Comparison of ENCODE assay signal across 16 mouse cellular contexts in genomic region chr19:9123986-9124385, GRCm38 (mm10). TPM values are rescaled to one million over a fixed set of nuclear protein-coding genes. Genes with fewer than 3 reads are reported as not detected.
A peak's percentile ranks its signal among the peaks of the same experiment; 100 is the strongest.
DNase-seq lines count a peak whose midpoint lies in the region; TF ChIP-seq lines count a peak whose summit lies in the region.
"Not testable (repeated sequence)": the region's sequence is repeated elsewhere in the genome, so short reads cannot be mapped to it uniquely, and the experiment has no call there.
"Had no signal": no experiment of that assay in that cellular context is flagged by ENCODE, and none has a peak within 500 bp of the region (broad histone marks: within the 10 kb centered on the region; RNA-seq: fewer than 3 reads in every experiment).

No protein-coding gene starts in this region.

- not testable (repeated sequence) for TF ChIP-seq CTCF in CH12.LX (conservative IDR thresholded peaks at IDR 0.05 in 1 of 2, IDR thresholded peaks at IDR 0.05 in 1 of 2; ENCODE audit: low read depth in 2 of 2, low read length in 2 of 2)

- TF ChIP-seq POLR2A in CH12.LX (IDR thresholded peaks at IDR 0.05; ENCODE audit: low read depth, low read length): not testable (repeated sequence)

- in situ Hi-C loops in CH12.LX (cut with MboI; ENCODE audit: low pct_ligation_motif_present, low pct_unique_long_range_greater_than_20kb, low sequenced_read_pairs): loop anchor here (25.0 kb wide), 1 partner anchor 387 kb away; the partner anchor contains the start of genes 1700092M07Rik, Stx5a and Wdr74

- TF ChIP-seq EP300 in CH12.LX (IDR thresholded peaks at IDR 0.05; ENCODE audit: low read length): peak; percentile 77

- peaks cover 6 to 13% of the 10 kb centered on the region in 2 experiments for H3K4me1 ChIP-seq in CH12.LX (ENCODE audit: control insufficient read depth in 1 of 2, insufficient read depth in 2 of 2)

- H3K4me2 ChIP-seq in CH12.LX (ENCODE audit: insufficient read depth, low read depth, poor library complexity, severe bottlenecking): not testable (repeated sequence)

- not testable (repeated sequence) for H3K79me2 ChIP-seq in CH12.LX (replicated peaks; ENCODE audit: control insufficient read depth, extremely low read depth, insufficient read depth, poor library complexity, severe bottlenecking)

- dilution Hi-C loops in CH12.LX (cut with MboI; ENCODE audit: extremely low pct_ligation_motif_present, extremely low pct_unique_long_range_greater_than_20kb, low sequenced_read_pairs): not testable (repeated sequence)

- peaks cover 12 to 32% of the 10 kb centered on the region in 2 experiments for H3K36me3 ChIP-seq in CH12.LX (replicated peaks in 1 of 2; ENCODE audit: control insufficient read depth in 1 of 2, insufficient read depth in 1 of 2, low read length in 1 of 2)

- not testable (repeated sequence) for TF ChIP-seq RAD21 in CH12.LX (IDR thresholded peaks at IDR 0.05; ENCODE audit: low read depth, low read length)

- H3K27me3 ChIP-seq in CH12.LX (replicated peaks): not testable (repeated sequence)

- not testable (repeated sequence) for H3K9ac ChIP-seq in CH12.LX (ENCODE audit: insufficient read depth, low read depth)

- DNase-seq in CH12.LX (ENCODE audit: extremely low read depth): not testable (repeated sequence)
- peak; percentile 35 for DNase-seq in induced T-regulatory cell, adult 2 months (ENCODE audit: low read depth)

- H3K27ac ChIP-seq in CH12.LX (ENCODE audit: insufficient read depth, low read depth): not testable (repeated sequence)

- H3K4me3 ChIP-seq in CH12.LX (replicated peaks in 1 of 3; ENCODE audit: low read depth in 2 of 3, low read length in 2 of 3, poor library complexity in 1 of 3): not testable (repeated sequence)

- H3K9me3 ChIP-seq in CH12.LX (replicated peaks; ENCODE audit: low read length): not testable (repeated sequence)

TF ChIP-seq in CH12.LX, 34 proteins besides CTCF, POLR2A, EP300 and RAD21:
- TF ChIP-seq JUN (IDR thresholded peaks at IDR 0.05; ENCODE audit: insufficient read depth, low read depth, low read length): peak; percentile 64
- 0 out of 2 replicates have a peak, but pooled peaks have one; percentile 30 for TF ChIP-seq IRF4 (IDR thresholded peaks at IDR 0.05; ENCODE audit: low read depth, low read length)

RNA-seq across cellular contexts. Expression of gene Asrgl1, which starts 11.4 kb away (rescaled TPM):
- total RNA-seq in CH12.LX (2012; rRNA removed) (20.1 and 25.1 TPM in 2 replicates), CH12.LX (2014; rRNA removed) (15.4 and 15.6 TPM in 2 replicates)
- 36.2 and 47.8 TPM in 2 replicates for polyA plus RNA-seq in CH12.LX (2012; ENCODE audit: insufficient read length, low read depth)

RNA-seq across cellular contexts. Expression of gene Scgb1a1, which starts 36.2 kb away (rescaled TPM):
- total RNA-seq in CH12.LX (2012; rRNA removed) (not detected in 2 replicates), CH12.LX (2014; rRNA removed) (not detected in 2 replicates)
- polyA plus RNA-seq in CH12.LX (2012; ENCODE audit: insufficient read length, low read depth): not detected in 2 replicates
- total RNA-seq: adrenal gland, adult 18-20 months; adrenal gland, adult 2 months; adrenal gland, postnatal 25 days; adrenal gland, postnatal 36 days; adrenal gland, postnatal 4 days; ES-E14; G1E; MEL had no signal
- polyA plus RNA-seq: activated CD4-positive, CD25-positive, alpha-beta regulatory T cell, adult 4 months; adrenal gland, adult 2 months; brain, embryonic 14.5 days; C2C12; CD4-positive, CD25-positive, alpha-beta regulatory T cell, adult 4 months; cerebellum, adult 2 months; G1E; Patski had no signal
